Mouse (Mus musculus): ENCODE results near the gene Tma16. TPM values are rescaled to one million over a fixed set of nuclear protein-coding genes. Genes with fewer than 3 reads are reported as not detected.

The Tma16 gene
- polyA plus RNA-seq, 1 experiment = not detected

DNA sequence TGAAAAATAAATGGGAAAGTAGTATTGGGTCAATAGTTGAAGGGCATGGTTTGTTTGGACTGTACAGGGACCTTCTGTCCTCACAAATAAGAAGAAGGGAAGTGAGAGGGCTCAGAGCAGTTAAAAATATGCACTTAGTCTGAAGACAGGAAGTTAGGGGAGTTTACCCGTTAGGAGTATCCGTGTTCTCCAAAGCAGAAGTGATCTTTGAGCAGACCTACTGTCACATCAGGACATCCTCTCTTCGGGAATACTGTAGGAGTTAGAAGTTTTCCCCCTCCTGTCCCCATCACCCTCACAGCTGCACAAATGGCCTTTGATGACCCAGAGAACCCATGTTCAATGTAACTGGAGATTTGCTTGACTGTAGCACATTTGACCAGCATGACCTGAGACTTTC lies 48.4 kb downstream of the Tma16 start:
- H3K4me1 ChIP-seq (ENCODE audit: control insufficient read depth, insufficient read depth, low read length) = no peaks in the 10 kb centered on the region
- 82% methylated on average over 3 of the region's 3 CpGs for WGBS
- H3K27ac ChIP-seq (ENCODE audit: insufficient read depth, low read depth, low read length) = no peak overlapping the region
- no peak overlapping the region for H3K4me3 ChIP-seq (ENCODE audit: insufficient read depth, low read depth, low read length)
- TF ChIP-seq CTCF (IDR thresholded peaks at IDR 0.05; ENCODE audit: insufficient read depth, low read depth, low read length) = no peak

DNA sequence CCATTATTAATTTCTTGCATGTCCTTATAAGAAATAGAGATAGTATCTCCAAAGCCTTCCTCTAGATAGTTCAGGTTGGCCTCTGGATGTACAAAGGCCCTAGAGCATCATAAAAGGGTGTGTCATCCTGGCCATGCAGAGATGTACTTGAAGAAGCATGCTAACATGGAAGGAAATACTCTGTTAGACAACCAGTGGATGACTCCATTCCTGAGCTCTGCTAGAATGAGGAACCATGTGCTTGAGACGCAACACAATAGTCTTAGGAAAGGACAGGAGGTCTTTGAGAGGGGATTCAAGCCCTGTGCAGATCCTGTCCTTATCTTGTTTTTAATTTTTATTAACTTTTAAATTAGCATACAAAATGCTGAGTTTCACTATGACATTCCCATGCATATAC lies 49.5 kb downstream of the Tma16 start:
- no peak overlapping the region for H3K27ac ChIP-seq (ENCODE audit: insufficient read depth, low read depth, low read length)
- TF ChIP-seq POLR2A (IDR thresholded peaks at IDR 0.05; ENCODE audit: insufficient read depth, low read depth, low read length) (no peak), CTCF (IDR thresholded peaks at IDR 0.05; ENCODE audit: insufficient read depth, low read depth, low read length) (no peak)
- no peak overlapping the region for H3K4me3 ChIP-seq (ENCODE audit: insufficient read depth, low read depth, low read length)
- 98% methylated on average over 1 of the region's 1 CpGs for WGBS
- H3K4me1 ChIP-seq (ENCODE audit: control insufficient read depth, insufficient read depth, low read length) = no peaks in the 10 kb centered on the region

DNA sequence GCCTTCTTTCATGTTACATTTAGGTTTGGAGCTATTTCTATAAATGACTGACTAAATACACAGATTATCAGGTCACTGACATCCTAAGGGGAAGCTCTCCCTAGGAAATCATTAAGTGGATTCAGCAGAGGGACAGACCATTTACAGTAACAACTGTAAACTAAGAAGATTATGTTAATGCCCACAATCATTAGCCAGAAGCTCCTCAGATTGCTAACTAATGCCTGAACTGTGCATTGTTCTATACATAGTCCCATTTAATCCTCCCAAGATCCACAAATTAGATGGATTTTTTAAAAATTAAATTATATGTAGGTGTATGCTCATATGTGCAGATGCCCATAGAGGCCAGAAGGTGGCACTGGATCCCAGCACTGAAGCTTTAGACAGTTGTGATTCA lies 52.8 kb downstream of the Tma16 start:
- H3K27ac ChIP-seq (ENCODE audit: insufficient read depth, low read depth, low read length) = no peak overlapping the region
- TF ChIP-seq CTCF (IDR thresholded peaks at IDR 0.05; ENCODE audit: insufficient read depth, low read depth, low read length) (no peak), POLR2A (IDR thresholded peaks at IDR 0.05; ENCODE audit: insufficient read depth, low read depth, low read length) (no peak)
- no peak overlapping the region for H3K4me3 ChIP-seq (ENCODE audit: insufficient read depth, low read depth, low read length)
- H3K4me1 ChIP-seq (ENCODE audit: control insufficient read depth, insufficient read depth, low read length) = no peaks in the 10 kb centered on the region

DNA sequence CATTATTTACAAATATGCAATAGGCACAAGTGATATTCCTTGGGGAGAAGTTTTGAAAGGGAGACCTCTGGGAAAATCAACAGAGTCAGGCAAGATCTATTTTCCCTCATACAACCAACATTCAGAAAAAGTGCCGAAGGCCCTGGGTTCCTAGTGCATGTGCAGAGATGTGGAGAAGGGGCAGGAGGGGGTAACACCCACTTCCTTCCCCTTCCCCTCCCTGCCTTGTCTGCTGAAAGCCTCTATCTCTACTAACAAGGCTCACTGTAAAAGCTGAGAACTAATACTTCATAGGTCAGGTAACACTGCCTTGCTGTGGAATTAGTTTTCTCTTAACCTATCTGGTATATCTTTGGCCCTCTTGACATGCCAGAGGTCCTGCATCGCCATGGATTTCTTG lies 55.7 kb downstream of the Tma16 start:
- Histone ChIP-seq H3K27ac (ENCODE audit: insufficient read depth, low read depth, low read length) (no peak overlapping the region), H3K4me1 (ENCODE audit: control insufficient read depth, insufficient read depth, low read length) (no peaks in the 10 kb centered on the region), H3K4me3 (ENCODE audit: insufficient read depth, low read depth, low read length) (no peak overlapping the region)
- 41% methylated on average over 2 of the region's 2 CpGs for WGBS
- TF ChIP-seq POLR2A (IDR thresholded peaks at IDR 0.05; ENCODE audit: insufficient read depth, low read depth, low read length) (no peak), CTCF (IDR thresholded peaks at IDR 0.05; ENCODE audit: insufficient read depth, low read depth, low read length) (no peak)

Other genes with a start within 250 kb of the Tma16 start
- gene Tktl2, start 25.2 kb upstream of the Tma16 start, polyA plus RNA-seq (2012; ENCODE audit: insufficient read depth, insufficient read length, low replicate concordance, missing spikeins) = not detected in 2 replicates
- gene Npy5r, start 201.6 kb upstream of the Tma16 start, polyA plus RNA-seq (2012; ENCODE audit: insufficient read depth, insufficient read length, low replicate concordance, missing spikeins) = not detected in 2 replicates
- gene Npy1r, start 210.7 kb upstream of the Tma16 start, polyA plus RNA-seq (2012; ENCODE audit: insufficient read depth, insufficient read length, low replicate concordance, missing spikeins) = not detected in 2 replicates